In genomic region chr1:22206935-22207334, GRCm38 (mm10) we compare ENCODE assay signal across 15 mouse cellular contexts.
"Had no signal": no experiment of that assay in that cellular context is flagged by ENCODE, and none has a peak within 500 bp of the region (broad histone marks: within the 10 kb centered on the region; RNA-seq: fewer than 3 reads in every experiment).

No protein-coding gene starts in this region.

- H3K4me2 ChIP-seq: limb, embryonic 13.5 days; midbrain, embryonic 12.5 days; neural tube, embryonic 13.5 days had no signal

- H3K36me3 ChIP-seq: limb, embryonic 13.5 days; midbrain, embryonic 12.5 days; neural tube, embryonic 13.5 days had no signal

- ATAC-seq: midbrain, embryonic 16.5 days had no signal

- H3K9ac ChIP-seq: limb, embryonic 13.5 days; liver, embryonic 14.5 days; midbrain, embryonic 12.5 days; neural tube, embryonic 13.5 days had no signal

- H3K4me1 ChIP-seq: limb, embryonic 13.5 days; midbrain, embryonic 12.5 days; neural tube, embryonic 13.5 days had no signal

- H3K27ac ChIP-seq: kidney, postnatal 0 days; layer of hippocampus, adult 2 months; limb, embryonic 13.5 days; liver, embryonic 14.5 days; midbrain, embryonic 12.5 days; neural tube, embryonic 13.5 days had no signal

- DNase-seq: kidney, adult 11 months; kidney, adult 9 months; kidney, postnatal 36 days; left cerebral cortex, postnatal 4 days; lung, adult 2 months; retina, postnatal 1 day; thymus, adult 2 months; thymus, postnatal 36 days had no signal

- H3K4me3 ChIP-seq: layer of hippocampus, adult 2 months; limb, embryonic 13.5 days; midbrain, embryonic 12.5 days; neural tube, embryonic 13.5 days had no signal

- H3K27me3 ChIP-seq: limb, embryonic 13.5 days; midbrain, embryonic 12.5 days; neural tube, embryonic 13.5 days had no signal

- H3K9me3 ChIP-seq: limb, embryonic 13.5 days; midbrain, embryonic 12.5 days; neural tube, embryonic 13.5 days had no signal
